Mouse (Mus musculus) hindbrain, embryonic 11.5 days (tissue): ENCODE data around the gene Olfr1367. TPM values are rescaled to one million over a fixed set of nuclear protein-coding genes. Genes with fewer than 3 reads are reported as not detected.

ENCODE experiments used
- ATAC-seq: fragments of 200-750 bp; cut with Nextera tagmentation; 2 replicates; pipeline ENCODE4 v1.8.0; 2017; ENCODE audit warnings: mild to moderate bottlenecking, moderate TSS enrichment, moderate library complexity; ENCODE audit not compliant: low FRiP score
- DNase-seq: peaks from one replicate; pipeline ENCODE4 v3.0.0-alpha.2; 2015; ENCODE audit warnings: low spot score
- H3K27ac ChIP-seq: fragments of 300-500 bp; sonication (generic); 2 replicates; pipeline ENCODE4 v1.5.1; 2014; ENCODE audit warnings: mild to moderate bottlenecking, low read depth, low read length
- H3K27me3 ChIP-seq: fragments of 300-500 bp; sonication (generic); 2 replicates; pipeline ENCODE4 v1.6.1; 2014; ENCODE audit warnings: mild to moderate bottlenecking, low read length, moderate library complexity, mixed read lengths; ENCODE audit not compliant: control insufficient read depth, insufficient read depth
- H3K36me3 ChIP-seq: fragments of 300-500 bp; sonication (generic); 2 replicates; pipeline ENCODE4 v1.6.1; 2014; ENCODE audit warnings: mild to moderate bottlenecking, low read length, moderate library complexity, mixed read lengths; ENCODE audit not compliant: control insufficient read depth, insufficient read depth
- H3K4me1 ChIP-seq: fragments of 300-500 bp; sonication (generic); replicated peaks from 2 replicates; pipeline ENCODE4 v1.6.1; 2014; ENCODE audit warnings: low read length, mixed read lengths; ENCODE audit not compliant: control insufficient read depth, insufficient read depth
- H3K4me2 ChIP-seq: fragments of 300-500 bp; sonication (generic); replicated peaks from 2 replicates; pipeline ENCODE4 v1.6.1; 2014; ENCODE audit warnings: mild to moderate bottlenecking, low read depth, low read length
- H3K4me3 ChIP-seq: fragments of 300-500 bp; sonication (generic); 2 replicates; pipeline ENCODE4 v1.5.1; 2014; ENCODE audit warnings: low read depth, low read length
- H3K9ac ChIP-seq: fragments of 300-500 bp; sonication (generic); 2 replicates; pipeline ENCODE4 v1.6.1; 2014; ENCODE audit warnings: low read depth, low read length
- H3K9me3 ChIP-seq: fragments of 300-500 bp; sonication (generic); 2 replicates; pipeline ENCODE4 v1.6.1; 2016; ENCODE audit warnings: low read length; ENCODE audit not compliant: control insufficient read depth
- WGBS: fragments of 180-500 bp; shearing (Covaris S2); extraction: QIAGEN DNeasy Blood & Tissue Kit; methylation state at CpG from one replicate; pipeline ENCODE4 v1.1.7; 2014; 5-methylcytosine and 5-hydroxymethylcytosine counted together
- polyA plus RNA-seq: library from polyadenylated mRNA; unstranded; fragments of >200 nt; fragmentation: Nextera tagmentation; extraction: Ambion mirVana; gene quantifications from 2 replicates; pipeline ENCODE4 v1.2.1, GENCODE M21; 2014

The Olfr1367 gene
- polyA plus RNA-seq, 1 experiment from 2014 or later, result not detected

DNA sequence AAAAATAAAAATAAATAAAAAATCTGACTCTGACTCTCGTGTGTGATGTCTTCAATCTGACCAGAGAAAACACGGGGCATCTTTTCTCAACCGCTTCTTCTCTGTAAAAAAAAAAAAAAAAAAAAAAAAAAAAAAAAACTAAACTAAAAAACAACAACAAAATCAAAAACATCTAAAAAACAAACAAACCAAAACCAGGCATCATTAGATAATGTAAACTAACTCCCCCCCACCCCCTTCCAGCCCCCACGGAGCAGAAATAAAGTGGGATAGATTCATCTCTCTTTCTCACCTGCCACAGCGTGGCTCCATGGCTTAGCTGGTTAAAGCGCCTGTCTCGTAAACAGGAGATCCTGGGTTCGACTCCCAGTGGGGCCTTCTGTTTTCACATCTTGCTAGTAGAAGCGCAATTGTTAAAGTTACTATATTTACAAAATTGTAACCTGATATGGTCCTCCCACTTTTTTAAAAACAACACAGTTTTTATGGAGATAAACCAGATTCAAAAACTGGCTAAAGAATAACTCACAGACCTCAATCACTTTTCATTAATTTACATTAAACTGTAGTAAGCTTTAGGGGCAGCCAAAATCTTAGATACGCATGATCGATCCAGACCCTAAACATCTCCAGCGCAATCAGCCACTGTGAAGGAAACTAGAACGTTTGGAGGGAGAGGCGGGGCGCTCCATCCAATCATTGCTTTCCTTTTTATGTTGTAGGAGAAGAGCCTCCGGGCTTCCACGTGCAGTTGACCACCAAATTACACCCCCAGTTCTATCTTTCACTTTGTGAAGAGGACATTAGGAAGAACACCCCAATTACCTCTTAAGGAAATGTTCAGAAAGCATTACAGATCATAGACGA, 24.0 kb upstream of the Olfr1367 start:
- H3K9ac ChIP-seq, result no peak overlapping the region
- no peaks in the 10 kb centered on the region for H3K36me3 ChIP-seq
- 0 out of 2 replicates have a peak overlapping the region, but pooled peaks have one; percentile 3 for H3K4me2 ChIP-seq
- no peaks in the 10 kb centered on the region for H3K9me3 ChIP-seq
- no peaks in the 10 kb centered on the region for H3K4me1 ChIP-seq
- peak; percentile 72 for DNase-seq
- no peak for ATAC-seq
- no peak overlapping the region for H3K27ac ChIP-seq
- WGBS, result 14% methylated on average over 18 of the region's 18 CpGs
- 0 out of 2 replicates have a peak overlapping the region, but pooled peaks have one; percentile 22 for H3K4me3 ChIP-seq
- H3K27me3 ChIP-seq, result no peaks in the 10 kb centered on the region; the same call in 1 of the 2 replicates

- no peak overlapping the region for H3K27ac ChIP-seq
- no peaks in the 10 kb centered on the region; the same call in 1 of the 2 replicates for H3K27me3 ChIP-seq
- DNase-seq (no peak), ATAC-seq (no peak)
- WGBS, result 71% methylated on average over 6 of the region's 6 CpGs
- no peak overlapping the region for H3K4me3 ChIP-seq
- 0 out of 2 replicates have a peak overlapping the region, but pooled peaks have one; percentile 3 for H3K4me2 ChIP-seq
- no peaks in the 10 kb centered on the region for H3K9me3 ChIP-seq
- H3K4me1 ChIP-seq, result no peaks in the 10 kb centered on the region
- no peak overlapping the region for H3K9ac ChIP-seq
- no peaks in the 10 kb centered on the region for H3K36me3 ChIP-seq
These were observed 23.3 kb upstream of the Olfr1367 start for GRCm38 (mm10) chr13:21323405-21323804.

DNA sequence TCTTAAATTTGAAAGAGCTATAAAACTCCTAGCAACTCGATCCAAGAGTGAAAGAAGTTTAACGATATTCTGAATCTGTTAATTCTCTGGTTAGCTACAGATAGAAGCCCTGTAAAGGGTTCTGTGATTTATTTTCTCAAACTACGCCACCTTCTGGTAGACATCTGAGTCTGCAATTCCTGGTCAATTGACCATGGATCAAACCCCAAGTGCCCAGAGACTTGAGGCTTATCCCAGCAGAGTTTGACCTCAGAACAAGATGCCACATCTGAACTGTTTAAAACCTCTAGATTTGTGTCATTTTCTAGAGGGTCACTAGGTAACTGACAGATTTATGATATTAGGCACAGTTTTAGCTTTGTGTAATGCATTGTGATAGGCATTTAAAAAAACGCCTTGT, 20.5 kb upstream of the Olfr1367 start:
- Histone ChIP-seq H3K9ac (no peak overlapping the region), H3K4me1 (no peaks in the 10 kb centered on the region), H3K4me3 (0 out of 2 replicates have a peak overlapping the region, but pooled peaks have one; percentile 43), H3K36me3 (no peaks in the 10 kb centered on the region), H3K27me3 (no peaks in the 10 kb centered on the region; the same call in 1 of the 2 replicates), H3K27ac (no peak overlapping the region), H3K9me3 (no peaks in the 10 kb centered on the region), H3K4me2 (peak overlapping the region; percentile 46; the same call in 1 of the 2 replicates)
- ATAC-seq, result peak; percentile 31
- peak; percentile 59 for DNase-seq
- 10% methylated on average over 4 of the region's 4 CpGs for WGBS

- DNase-seq (peak; percentile 94), ATAC-seq (peak; percentile 75)
- Histone ChIP-seq H3K4me1 (no peaks in the 10 kb centered on the region), H3K4me3 (peak overlapping the region; percentile 43), H3K9me3 (no peaks in the 10 kb centered on the region), H3K27me3 (no peaks in the 10 kb centered on the region; the same call in 1 of the 2 replicates), H3K9ac (no peak overlapping the region; the same call in 1 of the 2 replicates), H3K27ac (no peak overlapping the region), H3K36me3 (no peaks in the 10 kb centered on the region), H3K4me2 (peak overlapping the region; percentile 46)
- WGBS, result under 1% methylated on average over 24 of the region's 24 CpGs
These were observed 20.0 kb upstream of the Olfr1367 start for GRCm38 (mm10) chr13:21326657-21327211.

DNA sequence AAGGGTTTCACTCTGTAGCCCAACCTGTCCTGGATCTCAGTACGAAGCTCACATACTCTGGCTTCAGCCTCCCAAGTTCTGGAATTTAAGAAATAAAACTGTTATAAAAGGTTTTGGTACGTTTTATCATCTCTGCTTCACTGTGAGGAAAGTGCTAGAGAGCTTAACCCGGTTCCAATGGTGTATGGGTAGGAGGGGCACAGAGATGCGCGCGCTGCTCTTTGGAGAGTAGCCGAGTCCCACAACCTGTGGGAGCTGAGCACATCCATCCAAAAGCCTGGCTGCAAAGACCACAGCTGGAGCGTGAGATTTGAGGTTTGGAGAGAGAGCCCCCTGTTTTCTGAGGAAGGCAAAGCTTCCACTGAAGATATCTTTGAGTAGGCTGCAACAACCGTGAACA, 19.3 kb upstream of the Olfr1367 start:
- peak; percentile 54; the same call in 1 of the 2 replicates for ATAC-seq
- Histone ChIP-seq H3K36me3 (no peaks in the 10 kb centered on the region), H3K27me3 (no peaks in the 10 kb centered on the region; the same call in 1 of the 2 replicates), H3K4me1 (no peaks in the 10 kb centered on the region), H3K4me2 (peak overlapping the region; percentile 46), H3K9ac (peak overlapping the region; percentile 12; the same call in 1 of the 2 replicates), H3K9me3 (no peaks in the 10 kb centered on the region), H3K27ac (no peak overlapping the region), H3K4me3 (peak overlapping the region; percentile 43)
- peak; percentile 43 for DNase-seq
- WGBS, result under 1% methylated on average over 9 of the region's 9 CpGs

GRCm38 (mm10) chr13:21350593-21350992, 3.9 kb downstream of the Olfr1367 start:
- Histone ChIP-seq H3K36me3 (no peaks in the 10 kb centered on the region), H3K4me3 (no peak overlapping the region), H3K27me3 (no peaks in the 10 kb centered on the region), H3K27ac (no peak overlapping the region), H3K9ac (no peak overlapping the region), H3K4me2 (no peak overlapping the region), H3K9me3 (no peaks in the 10 kb centered on the region), H3K4me1 (no peaks in the 10 kb centered on the region)
- DNase-seq (no peak), ATAC-seq (no peak)

DNA sequence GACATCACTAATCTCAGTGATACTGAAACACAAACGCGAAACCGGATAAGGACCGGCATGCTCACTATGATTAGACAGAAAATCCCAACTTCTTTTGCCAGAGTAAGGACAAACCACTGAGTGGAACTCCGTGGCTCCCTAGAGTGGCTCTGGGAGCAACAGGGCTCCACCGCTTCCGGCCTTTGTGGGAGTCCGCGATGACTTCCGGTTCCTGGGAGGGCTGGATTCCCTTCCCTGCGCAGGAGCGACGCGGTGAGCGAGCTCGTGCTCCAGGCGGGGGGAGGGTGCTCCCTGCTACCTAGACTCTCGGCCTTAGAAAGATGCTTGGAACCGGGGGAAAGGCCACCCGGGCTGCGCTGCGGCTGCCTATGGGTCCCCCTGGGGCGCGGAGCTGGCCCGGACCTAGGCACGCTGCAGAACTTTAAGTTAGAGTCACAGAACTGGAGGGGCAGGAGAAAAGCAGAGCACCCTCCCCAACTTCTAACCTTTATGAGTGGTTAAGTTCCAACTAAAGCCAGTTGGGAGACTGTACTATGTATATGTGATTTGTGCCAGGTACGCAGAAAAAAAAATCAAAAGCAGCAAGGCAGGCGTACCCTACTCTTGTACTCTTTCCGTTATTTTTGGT, 16.0 kb downstream of the Olfr1367 start, which contains the start of gene Zscan12:
Gene Zscan12, plus strand, starts transcription at position 200 of the 628 bp plus-strand sequence.
- DNase-seq (peak; percentile 94), ATAC-seq (peak; percentile 99)
- Histone ChIP-seq H3K4me1 (no peaks in the 10 kb centered on the region; the same call in 1 of the 2 replicates), H3K9me3 (no peaks in the 10 kb centered on the region), H3K4me2 (peak within 1 kb of the TSS; percentile 49), H3K27me3 (no peaks in the 10 kb centered on the region), H3K27ac (no peak within 1 kb of the TSS; the same call in 1 of the 2 replicates), H3K9ac (peak within 1 kb of the TSS; percentile 93), H3K36me3 (no peaks in the 10 kb centered on the region), H3K4me3 (peak within 1 kb of the TSS; percentile 75)
- 2% methylated on average over 29 of the region's 29 CpGs for WGBS

GRCm38 (mm10) chr13:21363719-21364118, 17.0 kb downstream of the Olfr1367 start:
- H3K36me3 ChIP-seq, result no peaks in the 10 kb centered on the region
- H3K9me3 ChIP-seq, result no peaks in the 10 kb centered on the region
- WGBS, result 69% methylated on average over 12 of the region's 12 CpGs
- peak overlapping the region; percentile 49 for H3K4me2 ChIP-seq
- H3K27me3 ChIP-seq, result no peaks in the 10 kb centered on the region
- DNase-seq, result peak; percentile 9
- H3K4me1 ChIP-seq, result no peaks in the 10 kb centered on the region; the same call in 1 of the 2 replicates
- no peak overlapping the region for H3K9ac ChIP-seq
- H3K4me3 ChIP-seq, result peak overlapping the region; percentile 75
- no peak for ATAC-seq
- H3K27ac ChIP-seq, result no peak overlapping the region
